Mouse (Mus musculus): ENCODE data around the gene Mis18a.

The Mis18a gene

DNA sequence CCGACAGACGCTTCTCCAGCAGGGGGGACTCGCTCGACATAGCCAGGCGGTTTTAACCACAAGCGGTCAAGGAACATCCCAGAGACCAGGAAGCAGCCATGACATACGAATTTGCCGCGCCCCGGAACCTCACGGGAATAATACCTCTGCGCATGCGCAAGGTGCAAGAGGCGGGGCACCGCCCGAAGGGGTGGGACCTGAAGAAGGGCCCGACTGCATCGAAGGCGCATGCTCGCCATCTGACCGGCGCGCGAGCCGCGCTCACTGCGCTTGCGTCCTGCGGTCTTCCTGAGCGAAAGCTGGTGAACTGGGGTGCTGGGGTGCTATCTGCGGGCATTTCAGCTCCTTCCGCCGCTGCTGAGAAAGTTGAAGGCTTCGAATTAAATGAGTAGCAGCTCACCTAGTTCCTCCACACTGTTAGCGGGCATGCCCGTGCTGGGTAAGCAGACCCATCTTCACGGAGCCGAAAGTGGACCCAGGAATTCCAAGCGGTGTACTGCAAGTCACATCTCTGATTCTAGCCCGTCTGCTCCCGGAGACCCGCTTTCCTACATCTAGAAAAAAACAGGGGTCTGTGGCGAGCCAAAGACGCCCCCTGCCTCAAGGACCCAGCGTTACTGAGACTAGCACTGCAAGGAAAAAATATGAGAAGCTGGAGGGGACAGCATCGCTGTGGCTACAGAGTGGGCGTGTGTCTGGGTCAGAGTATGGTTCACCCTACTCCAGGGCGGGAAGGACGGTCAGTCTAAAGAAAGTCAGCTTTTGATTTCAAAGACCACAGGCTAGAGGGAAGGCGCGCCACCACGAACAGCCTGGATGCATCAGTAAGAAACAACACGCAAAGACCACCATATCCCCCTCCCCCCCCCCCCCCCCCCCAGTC, at the start of gene Mis18a:
Gene Mis18a, minus strand, starts transcription at position 172 of the 883 bp plus-strand sequence.
- DNase-seq: peak; percentile 96

- DNase-seq: no peak
Measured at GRCm38 (mm10) chr16:90775946-90776520, 48.8 kb upstream of the Mis18a start.

DNA sequence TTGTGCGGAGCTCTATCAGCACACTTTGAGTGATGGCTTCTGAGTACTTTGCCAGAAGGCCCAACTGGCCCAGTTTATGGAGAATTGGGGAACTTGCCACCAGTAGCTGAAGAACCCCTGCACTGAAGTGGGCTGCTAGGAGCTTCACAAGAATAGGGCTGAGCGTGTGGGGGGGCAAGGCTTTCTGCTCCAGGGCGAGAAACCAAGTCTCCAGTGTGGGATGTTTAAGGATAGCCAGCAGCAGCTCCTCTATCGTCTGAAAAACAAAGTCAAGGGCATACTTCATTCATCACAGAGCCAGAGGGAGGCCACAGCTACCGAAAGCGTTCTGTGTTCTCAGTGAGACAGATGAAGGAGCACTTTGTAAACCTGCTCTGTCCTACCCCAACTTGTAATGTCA, 47.4 kb upstream of the Mis18a start:
- DNase-seq: no peak

GRCm38 (mm10) chr16:90774216-90774615, 47.0 kb upstream of the Mis18a start:
- DNase-seq: no peak

GRCm38 (mm10) chr16:90766919-90767454, 39.8 kb upstream of the Mis18a start:
- no peak for DNase-seq

GRCm38 (mm10) chr16:90765195-90765877, 38.1 kb upstream of the Mis18a start:
- DNase-seq: no peak

GRCm38 (mm10) chr16:90760515-90760914, 33.3 kb upstream of the Mis18a start:
- DNase-seq: no peak

DNA sequence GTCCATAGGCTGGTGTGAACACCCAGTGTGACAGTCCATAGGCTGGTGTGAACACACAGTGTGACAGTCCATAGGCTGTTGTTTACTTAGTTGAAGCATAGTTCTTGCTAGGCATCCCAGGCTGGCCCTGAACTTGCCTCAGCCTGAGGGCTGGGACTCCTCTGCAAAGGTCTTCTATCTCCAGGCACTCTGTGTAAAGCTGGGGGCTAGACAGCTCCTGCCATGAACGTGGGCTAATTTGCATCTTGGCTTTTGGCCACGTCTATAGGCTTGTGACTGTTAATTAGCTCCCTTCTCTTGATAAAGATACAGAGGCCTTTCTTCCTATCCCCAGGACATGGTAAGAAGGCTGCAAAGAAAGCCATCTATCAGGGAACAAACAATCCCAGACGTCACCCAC, 32.1 kb upstream of the Mis18a start:
- DNase-seq: no peak

DNA sequence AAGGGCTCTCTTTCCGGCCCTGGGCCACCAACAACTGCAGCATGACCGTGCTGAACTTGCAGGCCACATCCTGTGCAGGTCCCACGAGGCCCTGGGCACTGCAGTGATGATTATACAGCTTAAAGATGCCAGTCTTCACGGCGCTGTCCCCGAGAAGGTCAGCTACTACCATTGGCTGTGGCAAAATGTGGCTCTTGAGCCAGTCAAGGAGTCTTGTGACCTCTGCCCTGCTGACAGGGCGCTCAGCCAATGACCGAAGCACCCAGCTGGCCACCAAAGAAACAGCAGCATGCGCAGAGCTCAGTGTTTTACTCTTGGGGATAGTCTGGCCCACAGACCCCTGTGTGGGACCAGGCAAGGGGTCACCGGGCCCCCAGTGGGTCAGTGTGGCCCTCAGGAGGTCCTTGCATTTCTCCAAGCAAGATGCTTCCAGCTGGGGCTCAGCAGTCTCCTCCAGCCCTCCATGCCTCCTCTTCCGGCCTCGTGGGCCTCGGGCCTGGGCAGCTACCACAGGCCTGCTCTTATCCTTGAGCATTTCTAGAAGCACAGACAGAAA, 26.3 kb upstream of the Mis18a start:
- DNase-seq: no peak

DNA sequence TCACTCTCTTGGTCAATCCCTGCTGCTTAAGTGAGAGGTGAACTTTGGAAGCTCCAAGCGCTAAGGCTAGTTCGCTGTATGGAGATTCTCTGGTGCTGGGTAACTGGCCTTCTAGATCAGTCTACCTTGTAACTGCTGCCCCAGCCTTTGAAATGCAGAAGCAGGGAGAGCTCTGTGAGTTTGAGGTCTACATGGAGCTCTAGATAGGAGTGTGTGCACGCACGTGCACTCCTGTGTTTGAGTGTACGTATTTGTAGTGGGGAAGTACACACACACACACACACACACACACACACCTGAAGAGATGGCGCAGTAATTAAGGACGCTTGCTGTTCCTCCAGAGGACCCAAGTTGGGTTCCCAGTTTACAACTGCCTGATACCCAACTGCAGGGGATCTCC, 21.0 kb upstream of the Mis18a start:
- no peak for DNase-seq

GRCm38 (mm10) chr16:90747143-90747542, 19.9 kb upstream of the Mis18a start:
- DNase-seq: peak; percentile 51

- DNase-seq: no peak
Measured at GRCm38 (mm10) chr16:90738092-90738956, 11.1 kb upstream of the Mis18a start, which contains the start of gene Mrap. Gene Mrap, plus strand, starts transcription at chr16:90738207.

DNA sequence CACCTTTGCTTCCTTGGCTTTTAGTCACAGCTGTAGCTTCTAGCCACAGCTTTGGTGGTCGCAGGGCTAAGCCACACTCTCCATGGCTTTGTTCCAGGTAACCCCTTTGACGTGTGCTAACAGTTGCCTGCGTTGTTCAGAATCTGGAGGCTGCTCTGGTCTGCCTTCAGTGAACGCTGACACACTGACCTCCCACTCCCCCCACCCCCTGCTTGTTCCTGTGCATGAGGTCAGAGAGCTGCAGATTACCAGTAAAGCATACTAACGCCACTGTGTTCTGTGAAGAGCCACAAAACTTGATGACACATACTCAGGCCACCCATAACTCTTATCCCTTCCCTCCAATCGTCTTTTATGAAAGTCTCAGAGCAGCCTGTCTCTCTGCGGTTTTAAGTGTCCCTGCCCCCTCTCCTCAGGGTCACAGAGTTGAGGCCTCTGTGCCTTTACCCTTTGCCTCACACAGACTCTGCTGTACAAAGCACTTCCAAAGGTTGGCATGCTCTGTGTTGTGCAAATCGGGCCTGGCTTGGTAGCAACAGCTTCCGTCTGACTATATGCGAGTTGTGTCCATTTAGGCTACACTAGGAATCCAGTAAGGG, 9.6 kb upstream of the Mis18a start:
- no peak for DNase-seq

DNA sequence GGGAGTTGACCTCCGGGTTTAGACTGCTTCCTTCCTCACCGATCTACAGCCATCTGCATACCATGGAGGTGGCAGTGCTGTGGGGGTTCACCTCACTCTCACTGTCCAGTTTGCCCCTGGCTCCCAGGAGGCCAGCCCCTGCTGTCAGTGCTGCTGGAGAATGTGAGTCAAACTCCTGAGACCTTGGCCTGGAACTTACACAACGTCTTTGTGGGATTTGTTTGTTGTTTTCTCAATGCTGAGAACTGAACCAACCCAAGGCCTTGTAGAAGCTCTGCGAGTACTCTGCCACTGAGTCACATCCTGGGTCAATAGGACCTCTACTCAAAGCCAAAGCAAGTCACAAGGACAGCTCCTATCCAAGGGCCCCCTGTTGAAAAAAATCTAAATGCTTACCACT, 8.4 kb upstream of the Mis18a start:
- no peak for DNase-seq

- no peak for DNase-seq
Measured at GRCm38 (mm10) chr16:90726600-90727227, 490 bp downstream of the Mis18a start.

DNA sequence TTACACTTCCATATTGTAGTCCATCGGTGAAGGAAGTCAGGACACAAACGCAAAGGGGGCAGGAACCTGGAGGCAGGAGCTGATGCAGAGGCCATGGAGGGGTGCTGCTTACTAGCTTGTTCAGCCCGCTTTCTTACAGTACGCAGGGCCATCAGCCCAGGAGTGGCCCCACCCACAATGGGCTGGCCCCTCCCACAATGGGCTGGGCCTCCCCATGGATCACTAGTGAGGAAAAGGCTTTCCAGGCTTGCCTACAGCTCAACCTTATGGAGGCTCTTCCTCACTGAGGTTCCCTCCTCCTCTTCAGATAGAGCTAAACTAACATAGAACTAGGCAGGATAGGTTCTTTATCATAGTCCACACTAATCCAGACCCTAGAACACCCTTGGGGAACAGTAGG, 3.2 kb downstream of the Mis18a start:
- DNase-seq: no peak

DNA sequence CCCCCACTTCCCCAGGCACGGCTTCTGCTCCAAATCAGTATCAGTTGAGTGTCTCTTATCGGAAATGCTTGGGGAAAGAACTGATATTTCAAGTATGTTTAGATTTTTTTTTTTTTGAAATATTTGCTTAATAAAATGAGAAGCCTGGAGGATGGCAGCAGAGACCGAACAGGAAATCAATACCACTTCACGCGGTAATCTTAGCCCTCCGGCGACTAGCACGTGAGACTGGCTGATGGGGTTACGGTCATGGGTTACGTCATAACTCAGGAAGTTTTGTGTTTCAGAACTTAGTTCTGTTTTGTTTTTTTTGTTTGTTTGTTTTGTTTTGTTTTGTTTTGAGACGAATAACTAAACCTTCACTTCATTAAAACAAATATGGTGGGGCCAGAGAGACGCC, 16.9 kb downstream of the Mis18a start:
- no peak for DNase-seq

- DNase-seq: peak; percentile 87
Measured at GRCm38 (mm10) chr16:90709711-90710289, 17.4 kb downstream of the Mis18a start.

GRCm38 (mm10) chr16:90706279-90706678, 20.9 kb downstream of the Mis18a start:
- no peak for DNase-seq

DNA sequence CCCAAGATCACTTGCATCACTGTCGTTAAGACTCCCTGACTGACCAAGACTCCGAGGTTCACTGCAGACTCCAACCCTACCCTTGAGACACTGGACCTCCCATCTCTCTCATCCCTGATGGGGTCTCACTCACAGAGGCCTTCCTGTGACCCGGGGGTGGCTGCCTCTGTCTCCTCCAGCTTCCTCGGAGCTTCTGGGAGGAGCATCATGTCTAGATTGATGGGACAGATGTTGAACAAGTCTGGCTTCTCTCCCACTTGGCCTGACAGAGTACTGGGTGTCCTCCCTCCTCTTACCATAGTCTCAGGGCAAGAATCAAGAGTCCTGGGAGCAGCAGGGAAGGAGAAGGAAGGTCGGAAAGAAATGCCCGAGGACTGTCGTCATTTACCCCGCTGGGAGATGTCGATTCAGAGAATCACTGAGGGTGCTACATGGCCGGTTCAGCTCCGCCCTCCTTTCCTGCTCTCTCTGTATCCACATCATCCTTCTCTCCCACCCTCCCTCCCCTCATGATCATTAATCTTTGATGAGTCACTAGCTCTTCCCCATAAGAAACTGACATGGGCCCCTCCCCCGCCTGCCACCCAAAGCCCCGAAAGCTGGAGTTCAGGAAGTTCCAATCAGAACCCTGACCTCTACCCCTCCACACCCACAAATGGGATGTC, 22.9 kb downstream of the Mis18a start:
- no peak for DNase-seq

Measured in right cerebral cortex, adult 18-20 months (tissue).